Mouse (Mus musculus) CH12.LX (cell line): ENCODE results near the gene St7. TPM values are rescaled to one million over a fixed set of nuclear protein-coding genes. Genes with fewer than 3 reads are reported as not detected.

Experiments used
- DNase-seq: peaks from one replicate; pipeline ENCODE4 v3.0.0-alpha.2; 2013; ENCODE audit errors: extremely low read depth
- H3K27ac ChIP-seq: 2 replicates; pipeline ENCODE4 v1.5.1; 2012; ENCODE audit warnings: low read depth, mild to moderate bottlenecking, control low read depth, moderate library complexity; ENCODE audit not compliant: insufficient read depth
- H3K27me3 ChIP-seq: replicated peaks from 2 replicates; pipeline ENCODE3; 2012; ENCODE audit warnings: inconsistent platforms
- H3K36me3 ChIP-seq, 2 experiments: replicated peaks in 1 of 2; 2 replicates each; pipeline versions ENCODE3 to v1.6.1; 2012; ENCODE audit warnings: inconsistent platforms in 1 of 2, low read length in 1 of 2, mild to moderate bottlenecking in 1 of 2, mixed read lengths in 1 of 2, moderate library complexity in 1 of 2; ENCODE audit not compliant: control insufficient read depth in 1 of 2, insufficient read depth in 1 of 2
- H3K4me1 ChIP-seq, 2 experiments: 2 replicates each; pipeline ENCODE4 v1.6.1; 2012; ENCODE audit warnings: inconsistent platforms in 1 of 2, moderate library complexity in 1 of 2; ENCODE audit not compliant: insufficient read depth in 2 of 2, control insufficient read depth in 1 of 2
- H3K4me2 ChIP-seq: 2 replicates; pipeline ENCODE4 v1.6.1; 2012; ENCODE audit warnings: low read depth, mild to moderate bottlenecking, control low read depth; ENCODE audit not compliant: poor library complexity, insufficient read depth, severe bottlenecking
- H3K4me3 ChIP-seq, 3 experiments: fragments of 150-350 bp in 1 of 3; sonication (generic) in 1 of 3; replicated peaks in 1 of 3; 2 replicates each; pipeline versions ENCODE3 to v1.5.1; 2011 to 2012; ENCODE audit warnings: low read depth in 2 of 3, low read length in 2 of 3, mild to moderate bottlenecking in 2 of 3, moderate library complexity in 2 of 3, control low read depth in 1 of 3, improper control_type of control experiment in 1 of 3, inconsistent platforms in 1 of 3, mixed read lengths in 1 of 3; ENCODE audit not compliant: poor library complexity in 1 of 3
- H3K79me2 ChIP-seq: replicated peaks from 2 replicates; pipeline ENCODE4 v1.6.1; 2012; ENCODE audit warnings: mild to moderate bottlenecking, moderate library complexity; ENCODE audit not compliant: control insufficient read depth, poor library complexity, insufficient read depth, severe bottlenecking; ENCODE audit errors: extremely low read depth
- H3K9ac ChIP-seq: 2 replicates; pipeline ENCODE4 v1.6.1; 2012; ENCODE audit warnings: low read depth, mild to moderate bottlenecking, control low read depth, moderate library complexity; ENCODE audit not compliant: insufficient read depth
- H3K9me3 ChIP-seq: replicated peaks from 2 replicates; pipeline ENCODE3; 2012; ENCODE audit warnings: low read length, inconsistent platforms, mixed read lengths
- CHD1 ChIP-seq: IDR thresholded peaks from 2 replicates; pipeline ENCODE4 v1.6.1; 2012; ENCODE audit warnings: low read depth, low read length, improper control_type of control experiment, inconsistent platforms
- ELF1 ChIP-seq: IDR thresholded peaks from 2 replicates; pipeline ENCODE4 v1.6.1; 2014; ENCODE audit warnings: low read depth, mild to moderate bottlenecking, inconsistent platforms, low read length, improper control_type of control experiment
- EP300 ChIP-seq: IDR thresholded peaks from 2 replicates; pipeline ENCODE4 v1.6.1; 2011; ENCODE audit warnings: low read length, improper control_type of control experiment
- ETS1 ChIP-seq: conservative IDR thresholded peaks from 2 replicates; pipeline ENCODE4 v1.6.1; 2012; ENCODE audit warnings: low read depth, mild to moderate bottlenecking, inconsistent platforms, low read length, improper control_type of control experiment, moderate library complexity
- GABPA ChIP-seq: IDR thresholded peaks from 2 replicates; pipeline ENCODE4 v1.6.1; 2012; ENCODE audit warnings: low read depth, low read length, improper control_type of control experiment, inconsistent platforms; ENCODE audit not compliant: insufficient replicate concordance
- IRF4 ChIP-seq: IDR thresholded peaks from 2 replicates; pipeline ENCODE4 v1.6.1; 2014; ENCODE audit warnings: low read depth, mild to moderate bottlenecking, inconsistent platforms, low read length, improper control_type of control experiment
- MAFK ChIP-seq: IDR thresholded peaks from 2 replicates; pipeline ENCODE4 v1.6.1; 2011; ENCODE audit warnings: low read length, improper control_type of control experiment; ENCODE audit not compliant: insufficient replicate concordance
- MAX ChIP-seq: IDR thresholded peaks from 2 replicates; pipeline ENCODE4 v1.6.1; 2011; ENCODE audit warnings: low read length, improper control_type of control experiment
- MEF2A ChIP-seq: IDR thresholded peaks from 2 replicates; pipeline ENCODE4 v1.6.1; 2014; ENCODE audit warnings: low read depth, mild to moderate bottlenecking, inconsistent platforms, low read length, improper control_type of control experiment, borderline replicate concordance
- MXI1 ChIP-seq: IDR thresholded peaks from 2 replicates; pipeline ENCODE4 v1.6.1; 2011; ENCODE audit warnings: mild to moderate bottlenecking, low read depth, low read length, improper control_type of control experiment
- MYC ChIP-seq: IDR thresholded peaks from 2 replicates; pipeline ENCODE4 v1.6.1; 2011; ENCODE audit warnings: low read depth, mild to moderate bottlenecking, improper control_type of control experiment, low read length
- NELFE ChIP-seq: IDR thresholded peaks from 2 replicates; pipeline ENCODE4 v1.6.1; 2011; ENCODE audit warnings: low read depth, low read length, improper control_type of control experiment
- PAX5 ChIP-seq: IDR thresholded peaks from 2 replicates; pipeline ENCODE4 v1.6.1; 2012; ENCODE audit warnings: low read length, inconsistent platforms, mixed read lengths
- POLR2AphosphoS2 ChIP-seq: IDR thresholded peaks from 2 replicates; pipeline ENCODE4 v1.6.1; 2011; ENCODE audit warnings: low read depth, low read length, improper control_type of control experiment
- RAD21 ChIP-seq: IDR thresholded peaks from 2 replicates; pipeline ENCODE4 v1.6.1; 2011; ENCODE audit warnings: low read depth, mild to moderate bottlenecking, low read length, improper control_type of control experiment, moderate library complexity
- RCOR1 ChIP-seq: conservative IDR thresholded peaks from 2 replicates; pipeline ENCODE4 v1.6.1; 2012; ENCODE audit warnings: low read depth, mild to moderate bottlenecking, inconsistent platforms, low read length, improper control_type of control experiment
- SMC3 ChIP-seq: IDR thresholded peaks from 2 replicates; pipeline ENCODE4 v1.6.1; 2011; ENCODE audit warnings: low read depth, low read length, improper control_type of control experiment
- TCF12 ChIP-seq: IDR thresholded peaks from 2 replicates; pipeline ENCODE4 v1.6.1; 2014; ENCODE audit warnings: low read depth, mild to moderate bottlenecking, inconsistent platforms, low read length, improper control_type of control experiment
- UBTF ChIP-seq: IDR thresholded peaks from 2 replicates; pipeline ENCODE4 v1.6.1; 2012; ENCODE audit warnings: low read depth, mild to moderate bottlenecking, inconsistent platforms, low read length, improper control_type of control experiment, moderate library complexity
- USF1 ChIP-seq: IDR thresholded peaks from 2 replicates; pipeline ENCODE4 v1.6.1; 2014; ENCODE audit warnings: low read depth, mild to moderate bottlenecking, inconsistent platforms, low read length, improper control_type of control experiment
- ZKSCAN1 ChIP-seq: IDR thresholded peaks from 2 replicates; pipeline ENCODE4 v1.6.1; 2012; ENCODE audit warnings: low read depth, inconsistent platforms, low read length, improper control_type of control experiment, borderline replicate concordance
- ZMIZ1 ChIP-seq: IDR thresholded peaks from 2 replicates; pipeline ENCODE4 v1.6.1; 2012; ENCODE audit warnings: low read depth, mild to moderate bottlenecking, inconsistent platforms, low read length, improper control_type of control experiment
- dilution Hi-C: fragments of 300-500 bp; cut with MboI; formaldehyde crosslinking; loops from 2 replicates; pipeline ENCODE4 v1.14.3; 2020; ENCODE audit warnings: low sequenced_read_pairs; ENCODE audit not compliant: extremely low pct_unique_long_range_greater_than_20kb, extremely low pct_ligation_motif_present
- in situ Hi-C: fragments of 300-500 bp; cut with MboI; formaldehyde crosslinking; loops from 3 replicates; pipeline ENCODE4 v1.14.3; 2019; ENCODE audit warnings: low sequenced_read_pairs, low pct_ligation_motif_present, low pct_unique_long_range_greater_than_20kb, mixed read lengths
- polyA plus RNA-seq: library from polyadenylated mRNA; unstranded; fragments of >175 nt; gene quantifications from 2 replicates; pipeline ENCODE4 v1.2.1, GENCODE M21; 2012; ENCODE audit warnings: low read depth; ENCODE audit not compliant: insufficient read length
- total RNA-seq, 2 experiments: library from RNA; depleted of rRNA; stranded (reverse); fragments of 300-350 nt in 1 of 2; fragments of >200 nt in 1 of 2; gene quantifications; 2 replicates each; pipeline ENCODE4 v1.2.3; 2012 to 2014

St7 gene
- total and polyA plus RNA-seq, 3 experiments, result 33.9 to 64.1 (median 35.3) TPM

DNA sequence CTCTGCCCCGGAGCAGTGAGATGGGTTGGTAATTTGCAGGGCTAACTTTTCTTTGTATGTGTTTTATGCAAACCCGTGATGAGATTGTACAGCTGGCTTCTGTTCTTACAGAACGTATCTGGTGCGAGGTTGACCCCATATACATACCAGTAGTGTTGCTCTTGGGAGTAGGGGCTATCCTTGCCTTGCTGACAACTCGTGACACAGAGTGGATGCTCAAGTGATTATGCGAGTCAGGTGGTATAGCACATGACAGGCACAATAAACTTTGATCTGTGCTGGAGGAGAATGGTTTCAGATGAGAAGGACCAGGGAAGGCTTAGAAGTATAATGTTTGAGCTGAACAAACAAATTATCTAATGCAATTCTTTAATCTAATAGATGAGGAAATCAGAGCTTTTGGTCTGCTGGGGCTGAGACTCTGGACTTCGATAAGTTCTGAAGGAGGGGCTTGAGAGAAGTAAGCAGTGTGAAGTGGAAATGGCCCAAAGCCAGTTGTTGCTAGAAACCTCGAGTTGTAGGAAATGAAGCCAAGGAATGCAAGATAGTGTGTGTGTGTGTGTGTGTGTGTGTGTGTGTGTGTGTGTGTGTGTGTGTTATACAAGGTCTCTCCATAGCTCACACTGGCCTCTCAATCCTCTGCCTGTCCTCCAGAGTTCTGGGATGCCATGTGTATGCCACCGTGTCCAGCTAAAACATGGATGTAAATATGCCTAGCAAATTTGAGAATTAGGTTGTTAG is 251.3 kb downstream of the St7 start:
- Histone ChIP-seq H3K4me3 (no peak overlapping the region), H3K79me2 (no peaks in the 10 kb centered on the region), H3K4me1 (peaks cover under 1 to 4% of the 10 kb centered on the region in 2 experiments; a peak in 1 of 4 replicates), H3K27me3 (no peaks in the 10 kb centered on the region), H3K36me3 (peaks cover under 1 to 43% of the 10 kb centered on the region in 2 experiments), H3K9ac (no peak overlapping the region), H3K9me3 (no peaks in the 10 kb centered on the region), H3K27ac (no peak overlapping the region), H3K4me2 (no peak overlapping the region)
- in situ Hi-C loops, result no loop called here
- dilution Hi-C loops, result no loop called here
- DNase-seq, result no peak
- TF ChIP-seq NELFE (no peak), UBTF (no peak), PAX5 (no peak), ZKSCAN1 (no peak), EP300 (no peak), SMC3 (no peak), IRF4 (no peak), ZMIZ1 (no peak), USF1 (no peak), GABPA (no peak), TCF12 (no peak), MXI1 (no peak), CHD1 (no peak), POLR2AphosphoS2 (no peak), MAX (no peak), MEF2A (no peak)

DNA sequence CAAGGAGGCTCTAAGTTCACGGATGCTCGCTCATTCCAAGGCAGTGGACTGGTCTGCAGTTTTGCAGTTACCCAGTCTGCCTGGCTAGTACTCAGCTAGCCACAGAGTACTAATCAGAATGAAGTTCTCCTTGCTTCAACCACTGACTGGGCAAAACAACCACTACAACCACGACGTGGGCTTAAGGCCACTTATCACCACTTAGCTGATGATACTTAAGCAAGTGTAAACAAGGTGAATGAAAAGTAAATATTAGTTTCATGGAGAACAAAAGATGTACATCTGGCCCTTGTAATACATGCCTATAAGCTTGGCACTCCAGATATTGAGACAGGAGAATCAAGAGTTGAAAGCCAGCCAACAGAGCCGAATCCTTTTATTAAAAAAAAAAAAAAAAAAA is 253.7 kb downstream of the St7 start:
- H3K9ac ChIP-seq, result no peak overlapping the region
- H3K4me1 ChIP-seq, result peaks cover 2 to 4% of the 10 kb centered on the region in 2 experiments; a peak in 1 of 4 replicates
- H3K4me2 ChIP-seq, result no peak overlapping the region
- no peak overlapping the region for H3K4me3 ChIP-seq
- dilution Hi-C loops (no loop called here), in situ Hi-C loops (no loop called here)
- H3K27ac ChIP-seq, result no peak overlapping the region
- TF ChIP-seq ZKSCAN1 (no peak), RCOR1 (no peak), MXI1 (no peak), MYC (no peak), MAFK (no peak), ELF1 (no peak), GABPA (no peak), ETS1 (no peak), RAD21 (no peak)
- H3K36me3 ChIP-seq, result peaks cover 0 to 22% of the 10 kb centered on the region in 2 experiments
- no peaks in the 10 kb centered on the region for H3K9me3 ChIP-seq
- H3K27me3 ChIP-seq, result no peaks in the 10 kb centered on the region
- no peak for DNase-seq
- H3K79me2 ChIP-seq, result no peaks in the 10 kb centered on the region
